Mouse (Mus musculus): ENCODE results near the gene Wwox. TPM values are rescaled to one million over a fixed set of nuclear protein-coding genes. Genes with fewer than 3 reads are reported as not detected.
A peak's percentile ranks its signal among the peaks of the same experiment; 100 is the strongest.

The Wwox gene
- polyA plus RNA-seq, 1 experiment from 2014 or later: 11.0 TPM

GRCm38 (mm10) chr8:114536201-114536600 lies 96.7 kb downstream of the Wwox start:
- ATAC-seq (ENCODE audit: insufficient read depth, low FRiP score, low TSS enrichment) (no peak), DNase-seq (ENCODE audit: low spot score) (no peak)
- Histone ChIP-seq H3K4me2 (ENCODE audit: low read depth) (no peak overlapping the region), H3K9ac (ENCODE audit: low read length) (no peak overlapping the region), H3K4me1 (ENCODE audit: control insufficient read depth, insufficient read depth, low read length) (no peaks in the 10 kb centered on the region; the same call in 1 of the 2 replicates), H3K27me3 (ENCODE audit: control insufficient read depth, insufficient read depth, low read length) (no peaks in the 10 kb centered on the region), H3K36me3 (ENCODE audit: control insufficient read depth, insufficient read depth, low read length) (no peaks in the 10 kb centered on the region), H3K9me3 (ENCODE audit: control insufficient read depth, low read length) (no peaks in the 10 kb centered on the region), H3K27ac (ENCODE audit: low read depth, low read length) (no peak overlapping the region), H3K4me3 (ENCODE audit: low read depth, low read length) (no peak overlapping the region)
- WGBS: 40% methylated on average over 6 of the region's 6 CpGs

GRCm38 (mm10) chr8:114541132-114541531 lies 101.7 kb downstream of the Wwox start:
- Histone ChIP-seq H3K4me2 (ENCODE audit: low read depth) (no peak overlapping the region), H3K9ac (ENCODE audit: low read length) (no peak overlapping the region), H3K9me3 (ENCODE audit: control insufficient read depth, low read length) (no peaks in the 10 kb centered on the region), H3K27me3 (ENCODE audit: control insufficient read depth, insufficient read depth, low read length) (no peaks in the 10 kb centered on the region), H3K27ac (ENCODE audit: low read depth, low read length) (no peak overlapping the region), H3K36me3 (ENCODE audit: control insufficient read depth, insufficient read depth, low read length) (no peaks in the 10 kb centered on the region), H3K4me1 (ENCODE audit: control insufficient read depth, insufficient read depth, low read length) (no peaks in the 10 kb centered on the region; the same call in 1 of the 2 replicates), H3K4me3 (ENCODE audit: low read depth, low read length) (no peak overlapping the region)
- WGBS: 5% methylated on average over 3 of the region's 3 CpGs
- no peak for ATAC-seq (ENCODE audit: insufficient read depth, low FRiP score, low TSS enrichment)
- DNase-seq (ENCODE audit: low spot score): peak; percentile 35

- Histone ChIP-seq H3K27ac (ENCODE audit: low read depth, low read length) (no peak overlapping the region), H3K36me3 (ENCODE audit: control insufficient read depth, insufficient read depth, low read length) (no peaks in the 10 kb centered on the region), H3K9ac (ENCODE audit: low read length) (no peak overlapping the region), H3K4me2 (ENCODE audit: low read depth) (no peak overlapping the region), H3K4me3 (ENCODE audit: low read depth, low read length) (no peak overlapping the region), H3K27me3 (ENCODE audit: control insufficient read depth, insufficient read depth, low read length) (no peaks in the 10 kb centered on the region), H3K9me3 (ENCODE audit: control insufficient read depth, low read length) (no peaks in the 10 kb centered on the region), H3K4me1 (ENCODE audit: control insufficient read depth, insufficient read depth, low read length) (no peaks in the 10 kb centered on the region)
- no peak for ATAC-seq (ENCODE audit: insufficient read depth, low FRiP score, low TSS enrichment)
- DNase-seq (ENCODE audit: low spot score): no peak
- 84% methylated on average over 8 of the region's 8 CpGs for WGBS
Measured at GRCm38 (mm10) chr8:114548360-114548759, 108.9 kb downstream of the Wwox start.

GRCm38 (mm10) chr8:114548837-114549236 lies 109.4 kb downstream of the Wwox start:
- no peaks in the 10 kb centered on the region for H3K4me1 ChIP-seq (ENCODE audit: control insufficient read depth, insufficient read depth, low read length)
- no peaks in the 10 kb centered on the region for H3K36me3 ChIP-seq (ENCODE audit: control insufficient read depth, insufficient read depth, low read length)
- no peak overlapping the region for H3K4me2 ChIP-seq (ENCODE audit: low read depth)
- H3K9ac ChIP-seq (ENCODE audit: low read length): no peak overlapping the region
- DNase-seq (ENCODE audit: low spot score) (no peak), ATAC-seq (ENCODE audit: insufficient read depth, low FRiP score, low TSS enrichment) (no peak)
- no peak overlapping the region for H3K27ac ChIP-seq (ENCODE audit: low read depth, low read length)
- no peaks in the 10 kb centered on the region for H3K9me3 ChIP-seq (ENCODE audit: control insufficient read depth, low read length)
- no peak overlapping the region for H3K4me3 ChIP-seq (ENCODE audit: low read depth, low read length)
- H3K27me3 ChIP-seq (ENCODE audit: control insufficient read depth, insufficient read depth, low read length): no peaks in the 10 kb centered on the region
- 83% methylated on average over 6 of the region's 6 CpGs for WGBS

GRCm38 (mm10) chr8:114550029-114550428 lies 110.6 kb downstream of the Wwox start:
- no peak overlapping the region for H3K4me2 ChIP-seq (ENCODE audit: low read depth)
- H3K9me3 ChIP-seq (ENCODE audit: control insufficient read depth, low read length): no peaks in the 10 kb centered on the region
- H3K4me3 ChIP-seq (ENCODE audit: low read depth, low read length): no peak overlapping the region
- DNase-seq (ENCODE audit: low spot score): no peak
- H3K9ac ChIP-seq (ENCODE audit: low read length): no peak overlapping the region
- whole genome bisulfite sequencing: 75% methylated on average over 7 of the region's 7 CpGs
- ATAC-seq (ENCODE audit: insufficient read depth, low FRiP score, low TSS enrichment): no peak
- no peak overlapping the region for H3K27ac ChIP-seq (ENCODE audit: low read depth, low read length)
- H3K4me1 ChIP-seq (ENCODE audit: control insufficient read depth, insufficient read depth, low read length): no peaks in the 10 kb centered on the region
- no peaks in the 10 kb centered on the region for H3K27me3 ChIP-seq (ENCODE audit: control insufficient read depth, insufficient read depth, low read length)
- no peaks in the 10 kb centered on the region for H3K36me3 ChIP-seq (ENCODE audit: control insufficient read depth, insufficient read depth, low read length)

GRCm38 (mm10) chr8:114552606-114553005 lies 113.2 kb downstream of the Wwox start:
- H3K9ac ChIP-seq (ENCODE audit: low read length): no peak overlapping the region

GRCm38 (mm10) chr8:114554966-114555365 lies 115.5 kb downstream of the Wwox start:
- no peak overlapping the region for H3K4me2 ChIP-seq (ENCODE audit: low read depth)
- H3K27me3 ChIP-seq (ENCODE audit: control insufficient read depth, insufficient read depth, low read length): no peaks in the 10 kb centered on the region
- no peak for DNase-seq (ENCODE audit: low spot score)

More at GRCm38 (mm10) chr8:114552606-114553005, 113.2 kb downstream of the Wwox start:
- no peaks in the 10 kb centered on the region for H3K9me3 ChIP-seq (ENCODE audit: control insufficient read depth, low read length)
- H3K4me1 ChIP-seq (ENCODE audit: control insufficient read depth, insufficient read depth, low read length): no peaks in the 10 kb centered on the region
- no peaks in the 10 kb centered on the region for H3K36me3 ChIP-seq (ENCODE audit: control insufficient read depth, insufficient read depth, low read length)
- H3K4me3 ChIP-seq (ENCODE audit: low read depth, low read length): no peak overlapping the region
- H3K27ac ChIP-seq (ENCODE audit: low read depth, low read length): no peak overlapping the region
- DNase-seq (ENCODE audit: low spot score) (no peak), ATAC-seq (ENCODE audit: insufficient read depth, low FRiP score, low TSS enrichment) (no peak)
- no peak overlapping the region for H3K4me2 ChIP-seq (ENCODE audit: low read depth)
- no peaks in the 10 kb centered on the region for H3K27me3 ChIP-seq (ENCODE audit: control insufficient read depth, insufficient read depth, low read length)
- 60% methylated on average over 3 of the region's 3 CpGs for WGBS

GRCm38 (mm10) chr8:114555491-114556202 lies 116.2 kb downstream of the Wwox start:
- no peak overlapping the region for H3K9ac ChIP-seq (ENCODE audit: low read length)
- no peak overlapping the region for H3K27ac ChIP-seq (ENCODE audit: low read depth, low read length)
- DNase-seq (ENCODE audit: low spot score) (no peak), ATAC-seq (ENCODE audit: insufficient read depth, low FRiP score, low TSS enrichment) (no peak)
- WGBS: 84% methylated on average over 6 of the region's 6 CpGs
- H3K4me3 ChIP-seq (ENCODE audit: low read depth, low read length): no peak overlapping the region
- H3K4me1 ChIP-seq (ENCODE audit: control insufficient read depth, insufficient read depth, low read length): peaks cover 4% of the 10 kb centered on the region; the same call in 1 of the 2 replicates
- no peaks in the 10 kb centered on the region for H3K27me3 ChIP-seq (ENCODE audit: control insufficient read depth, insufficient read depth, low read length)
- H3K9me3 ChIP-seq (ENCODE audit: control insufficient read depth, low read length): no peaks in the 10 kb centered on the region
- H3K4me2 ChIP-seq (ENCODE audit: low read depth): no peak overlapping the region
- no peaks in the 10 kb centered on the region for H3K36me3 ChIP-seq (ENCODE audit: control insufficient read depth, insufficient read depth, low read length)

More at GRCm38 (mm10) chr8:114554966-114555365, 115.5 kb downstream of the Wwox start:
- 68% methylated on average over 15 of the region's 15 CpGs for WGBS
- ATAC-seq (ENCODE audit: insufficient read depth, low FRiP score, low TSS enrichment): no peak
- H3K36me3 ChIP-seq (ENCODE audit: control insufficient read depth, insufficient read depth, low read length): no peaks in the 10 kb centered on the region
- H3K4me3 ChIP-seq (ENCODE audit: low read depth, low read length): no peak overlapping the region
- H3K9me3 ChIP-seq (ENCODE audit: control insufficient read depth, low read length): no peaks in the 10 kb centered on the region
- no peak overlapping the region for H3K27ac ChIP-seq (ENCODE audit: low read depth, low read length)
- no peak overlapping the region for H3K9ac ChIP-seq (ENCODE audit: low read length)
- peaks cover 4% of the 10 kb centered on the region; the same call in 1 of the 2 replicates for H3K4me1 ChIP-seq (ENCODE audit: control insufficient read depth, insufficient read depth, low read length)

GRCm38 (mm10) chr8:114561191-114561590 lies 121.7 kb downstream of the Wwox start:
- 83% methylated on average over 8 of the region's 8 CpGs for WGBS
- no peak overlapping the region for H3K4me2 ChIP-seq (ENCODE audit: low read depth)
- H3K9me3 ChIP-seq (ENCODE audit: control insufficient read depth, low read length): no peaks in the 10 kb centered on the region
- no peaks in the 10 kb centered on the region for H3K36me3 ChIP-seq (ENCODE audit: control insufficient read depth, insufficient read depth, low read length)
- peaks cover 4% of the 10 kb centered on the region; the same call in 1 of the 2 replicates for H3K4me1 ChIP-seq (ENCODE audit: control insufficient read depth, insufficient read depth, low read length)
- H3K27ac ChIP-seq (ENCODE audit: low read depth, low read length): no peak overlapping the region
- no peak for ATAC-seq (ENCODE audit: insufficient read depth, low FRiP score, low TSS enrichment)
- H3K9ac ChIP-seq (ENCODE audit: low read length): no peak overlapping the region
- no peaks in the 10 kb centered on the region for H3K27me3 ChIP-seq (ENCODE audit: control insufficient read depth, insufficient read depth, low read length)
- DNase-seq (ENCODE audit: low spot score): no peak
- H3K4me3 ChIP-seq (ENCODE audit: low read depth, low read length): no peak overlapping the region
